Mouse (Mus musculus): ENCODE results near the gene Fam168a.
"Not testable (repeated sequence)": the region's sequence is repeated elsewhere in the genome, so short reads cannot be mapped to it uniquely, and the experiment has no call there.

Gene Fam168a

GRCm38 (mm10) chr7:100699771-100700770 lies 6.4 kb upstream of the Fam168a start:
- DNase-seq (ENCODE audit: low read depth, low spot score) = no peak

DNA sequence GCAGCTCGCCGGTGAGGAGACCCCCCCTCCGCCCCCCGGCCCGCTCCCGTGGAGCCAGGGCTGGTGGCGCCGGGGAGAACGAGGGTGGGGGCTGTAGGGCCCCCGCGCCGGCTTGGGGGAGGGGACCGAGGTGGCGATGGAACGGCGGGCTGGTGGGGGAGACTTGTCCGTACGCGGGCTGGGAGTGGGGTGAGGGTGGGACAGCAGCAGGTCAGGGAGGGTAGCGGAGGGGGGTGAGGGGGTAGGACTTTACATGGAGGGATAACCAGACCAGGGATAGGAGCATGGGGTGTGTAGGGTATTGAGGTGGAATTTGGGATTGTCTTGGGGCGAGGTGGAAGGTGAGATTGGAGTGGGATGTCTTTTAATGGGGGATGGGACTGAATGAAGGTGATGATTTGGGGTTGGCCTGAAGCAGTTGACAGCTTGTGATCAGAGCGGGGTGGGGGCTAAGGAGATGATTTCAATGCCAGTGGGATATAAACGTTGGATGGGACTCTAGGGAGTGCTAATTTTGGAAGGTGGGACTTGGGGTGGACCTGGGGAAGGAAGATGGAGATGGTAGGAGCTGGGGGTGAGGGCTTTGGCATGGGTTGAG lies 547 bp downstream of the Fam168a start:
- DNase-seq (ENCODE audit: low read depth, low spot score) = no peak

- no peak for DNase-seq (ENCODE audit: low read depth, low spot score)
Measured at GRCm38 (mm10) chr7:100718741-100719140, 12.3 kb downstream of the Fam168a start.

DNA sequence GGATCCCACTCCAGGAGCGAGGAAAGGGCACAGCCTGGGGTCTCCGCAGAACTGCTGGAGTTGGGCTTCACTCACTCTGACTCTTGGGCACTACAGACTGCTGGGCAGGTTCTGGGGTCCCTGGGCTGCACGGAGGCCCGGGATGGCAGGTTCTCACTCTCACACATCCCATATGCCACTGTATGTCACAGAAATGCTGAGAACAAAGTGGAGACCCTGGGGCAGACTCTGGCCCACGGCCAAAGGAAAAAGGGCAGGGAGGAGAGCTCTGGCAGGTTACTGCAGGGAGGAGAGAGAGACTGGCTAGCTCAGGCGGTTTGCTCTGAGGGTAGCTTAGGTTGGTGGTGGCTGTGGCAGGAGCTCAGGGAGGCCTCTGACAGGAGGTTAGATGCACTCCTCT lies 15.8 kb downstream of the Fam168a start:
- DNase-seq (ENCODE audit: low read depth, low spot score) = no peak

DNA sequence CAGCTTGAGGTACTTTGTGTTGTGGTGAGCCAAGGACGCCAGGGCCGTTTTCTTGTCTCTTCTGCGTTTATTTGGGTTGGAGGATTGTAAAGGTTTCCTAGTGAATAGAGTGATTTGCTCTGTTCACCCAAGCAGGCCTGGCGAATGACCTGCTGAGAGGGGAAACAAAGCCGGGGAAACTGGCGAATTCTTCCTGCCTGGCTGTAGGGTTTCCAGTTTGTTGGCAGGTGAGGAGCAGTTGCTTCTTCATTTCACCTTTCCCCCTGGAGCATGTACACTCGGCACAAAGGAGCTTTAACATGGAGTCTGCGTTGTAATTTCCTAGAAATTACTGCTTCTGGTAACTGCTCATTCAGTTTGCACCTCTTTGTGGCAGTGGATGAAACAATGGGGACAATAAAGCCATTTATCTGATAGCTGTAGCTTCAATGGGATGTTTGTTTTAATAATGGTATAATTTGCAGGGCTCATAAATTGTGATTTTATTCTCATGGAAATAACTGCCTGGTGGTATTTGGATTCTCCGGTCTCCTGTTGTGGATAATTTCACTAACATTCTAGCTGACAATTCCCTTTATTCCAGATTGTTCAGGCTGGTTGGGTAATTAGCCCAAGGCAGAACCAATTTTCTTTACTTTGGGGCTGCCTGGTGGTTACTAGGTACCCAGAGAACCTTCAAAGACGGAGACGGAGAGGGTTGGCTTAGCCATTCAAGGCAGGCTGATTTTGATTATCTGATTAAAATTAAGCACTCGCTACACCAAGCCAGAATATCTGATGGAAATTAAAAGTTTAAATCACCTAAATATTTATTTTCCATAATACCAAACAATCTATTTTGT lies 17.2 kb downstream of the Fam168a start:
- DNase-seq (ENCODE audit: low read depth, low spot score) = no peak

- no peak for DNase-seq (ENCODE audit: low read depth, low spot score)
Measured at GRCm38 (mm10) chr7:100727538-100728085, 21.2 kb downstream of the Fam168a start.

- DNase-seq (ENCODE audit: low read depth, low spot score) = no peak
Measured at GRCm38 (mm10) chr7:100729778-100730177, 23.3 kb downstream of the Fam168a start.

GRCm38 (mm10) chr7:100732341-100733050 lies 26.1 kb downstream of the Fam168a start:
- DNase-seq (ENCODE audit: low read depth, low spot score) = no peak

- no peak for DNase-seq (ENCODE audit: low read depth, low spot score)
Measured at GRCm38 (mm10) chr7:100733051-100733813, 26.8 kb downstream of the Fam168a start.

- no peak for DNase-seq (ENCODE audit: low read depth, low spot score)
Measured at GRCm38 (mm10) chr7:100734201-100734600, 27.8 kb downstream of the Fam168a start.

DNA sequence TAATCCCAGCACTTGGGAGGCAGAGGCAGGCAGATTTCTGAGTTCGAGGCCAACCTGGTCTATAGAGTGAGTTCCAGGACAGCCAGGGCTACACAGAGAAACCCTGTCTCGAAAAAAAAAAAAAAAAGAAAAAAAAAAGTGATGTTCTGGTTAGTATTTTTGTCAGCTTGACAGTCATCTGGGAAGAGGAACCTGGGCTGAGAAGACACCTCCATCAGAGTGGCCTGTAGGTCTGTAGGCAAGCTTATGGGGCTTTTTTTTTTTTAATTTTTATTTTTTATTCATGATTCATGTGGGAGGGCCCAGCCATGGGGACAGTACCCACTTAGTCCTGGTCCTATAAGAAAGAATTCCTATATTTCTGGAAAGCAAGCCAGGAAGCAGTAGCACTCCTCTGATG lies 28.5 kb downstream of the Fam168a start:
- DNase-seq (ENCODE audit: low read depth, low spot score) = not testable (repeated sequence)

GRCm38 (mm10) chr7:100736131-100736530 lies 29.7 kb downstream of the Fam168a start:
- no peak for DNase-seq (ENCODE audit: low read depth, low spot score)

DNA sequence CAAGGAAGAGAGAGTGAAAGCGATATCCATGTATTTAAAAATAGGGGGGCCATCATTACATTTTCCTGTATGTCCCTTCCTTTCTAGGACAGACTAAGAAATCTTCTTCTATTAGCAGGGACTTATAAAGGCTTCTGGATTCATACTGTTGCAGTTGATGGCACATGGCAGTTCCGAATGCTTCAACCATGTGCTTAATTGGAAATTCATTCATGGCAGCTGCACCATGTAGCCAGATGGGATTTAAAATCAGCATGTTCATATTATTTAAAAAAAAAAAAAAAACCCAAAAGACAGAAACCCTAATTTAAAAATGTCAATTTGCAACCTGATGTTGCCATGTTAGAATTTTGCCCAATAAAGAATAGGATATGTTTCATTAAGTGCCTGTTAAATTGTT lies 37.9 kb downstream of the Fam168a start:
- no peak for DNase-seq (ENCODE audit: low read depth, low spot score)

DNA sequence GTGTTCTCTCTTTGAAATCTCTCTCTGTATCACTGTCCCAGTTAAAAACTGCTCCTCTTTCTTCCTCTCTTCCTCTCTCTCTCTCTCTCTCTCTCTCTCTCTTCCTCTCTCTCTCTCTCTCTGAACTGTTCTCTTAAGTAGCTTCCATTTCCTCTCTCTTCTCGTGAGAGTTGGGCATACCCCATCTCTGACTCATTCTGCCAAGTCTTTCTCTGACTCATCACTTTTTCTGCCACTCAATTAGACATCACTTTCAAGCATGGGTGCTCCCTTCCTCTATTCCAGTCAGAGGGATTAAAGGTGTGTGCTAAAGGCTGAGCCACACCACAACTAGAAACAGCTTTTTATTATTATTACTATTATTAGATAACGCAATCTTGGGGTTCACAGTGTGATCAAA lies 43.7 kb downstream of the Fam168a start:
- no peak for DNase-seq (ENCODE audit: low read depth, low spot score)

- DNase-seq (ENCODE audit: low read depth, low spot score) = no peak
Measured at GRCm38 (mm10) chr7:100758718-100759117, 52.3 kb downstream of the Fam168a start.

DNA sequence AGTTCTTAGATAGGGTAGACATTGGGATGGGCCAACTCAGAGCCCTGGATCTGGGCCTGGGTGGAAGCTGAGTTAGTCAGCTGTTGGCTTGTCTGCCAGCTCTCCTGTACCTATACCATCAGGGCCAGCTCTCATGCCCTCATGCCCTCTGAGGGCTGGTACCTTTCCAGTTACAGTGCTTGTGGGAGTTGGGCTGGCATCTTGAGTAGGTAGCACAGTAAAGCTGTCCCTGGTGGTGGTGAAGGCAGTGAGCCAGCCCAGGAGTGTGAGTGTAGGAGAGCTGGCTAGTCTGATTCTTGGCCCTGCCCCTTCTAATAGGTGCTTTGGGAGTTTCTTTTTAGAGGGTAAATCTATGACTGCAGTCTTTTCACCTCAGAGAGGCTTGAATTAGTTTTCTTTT lies 56.3 kb downstream of the Fam168a start:
- no peak for DNase-seq (ENCODE audit: low read depth, low spot score)

GRCm38 (mm10) chr7:100767568-100767967 lies 61.1 kb downstream of the Fam168a start:
- DNase-seq (ENCODE audit: low read depth, low spot score) = no peak

DNA sequence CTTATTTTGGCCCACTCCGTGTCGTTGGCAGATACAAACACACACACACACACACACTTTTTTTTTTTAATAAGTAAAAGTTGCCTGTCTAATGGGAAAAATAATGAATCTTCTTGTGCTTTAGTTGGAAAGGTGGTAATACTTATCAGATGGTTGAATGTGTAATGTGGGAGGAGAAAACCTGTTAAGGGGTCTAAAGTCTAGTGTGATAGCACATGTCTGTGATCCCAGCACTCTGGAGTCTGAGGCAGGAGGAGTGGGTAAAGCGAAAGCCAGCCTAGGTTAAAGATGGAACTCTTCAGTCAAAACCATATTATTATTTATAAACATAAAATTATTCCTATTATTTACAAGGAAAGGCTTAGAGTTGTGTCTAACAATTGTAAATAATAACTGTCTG lies 61.6 kb downstream of the Fam168a start:
- no peak for DNase-seq (ENCODE audit: low read depth, low spot score)

DNA sequence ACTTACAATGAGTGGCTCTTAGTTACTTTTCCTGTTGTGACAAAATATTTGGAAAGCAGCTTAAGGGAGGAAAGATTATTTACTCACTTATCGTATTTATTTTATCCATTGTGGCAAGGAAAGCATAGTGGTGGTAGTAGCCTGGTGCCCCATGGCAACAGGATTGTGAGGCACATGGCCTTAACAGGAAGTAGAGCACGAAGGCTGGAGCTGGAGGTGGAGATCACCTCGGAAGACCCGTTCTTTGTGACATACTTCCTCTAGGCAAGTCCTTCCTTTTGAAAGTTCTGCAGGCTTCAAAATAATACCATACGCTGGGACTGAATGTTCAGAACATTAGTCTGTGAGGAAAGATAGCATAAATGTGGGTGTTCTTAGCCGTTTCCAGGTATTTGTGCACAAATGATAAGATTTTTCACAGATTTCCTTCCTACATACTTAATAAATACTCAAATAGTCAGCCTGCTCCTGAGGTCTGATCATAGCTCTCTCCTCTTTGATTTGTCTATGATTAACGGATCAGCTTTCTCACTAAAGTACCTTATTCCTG lies 63.2 kb downstream of the Fam168a start:
- no peak for DNase-seq (ENCODE audit: low read depth, low spot score)

All from brain, embryonic 18.5 days (tissue).